Mouse (Mus musculus): Measurements from ENCODE around the gene Synpo2. TPM values are rescaled to one million over a fixed set of nuclear protein-coding genes. Genes with fewer than 3 reads are reported as not detected.

Gene Synpo2
- total and polyA plus RNA-seq, 3 experiments = 0.22 TPM; not detected in 2

GRCm38 (mm10) chr3:123201798-123202197 lies 34.2 kb downstream of the Synpo2 start:
- H3K9me3 ChIP-seq (replicated peaks) = no peaks in the 10 kb centered on the region
- DNase-seq (ENCODE audit: low spot score) = no peak
- H3K4me3 ChIP-seq (ENCODE audit: low read depth, low read length) = no peak overlapping the region
- H3K36me3 ChIP-seq (replicated peaks) = no peaks in the 10 kb centered on the region
- TF ChIP-seq TAL1 (conservative IDR thresholded peaks at IDR 0.05; ENCODE audit: low read depth, low read length) = no peak
- TF ChIP-seq POLR2AphosphoS5 (IDR thresholded peaks at IDR 0.05; ENCODE audit: insufficient replicate concordance, low read depth, low read length) = no peak
- no peak for TF ChIP-seq GATA2 (IDR thresholded peaks at IDR 0.05; ENCODE audit: borderline replicate concordance, low read depth, low read length)
- no peak for TF ChIP-seq CTCF (IDR thresholded peaks at IDR 0.05; ENCODE audit: low read depth, low read length)
- no peak for TF ChIP-seq GATA1 (IDR thresholded peaks at IDR 0.05; ENCODE audit: borderline replicate concordance, low read length)
- H3K4me1 ChIP-seq (ENCODE audit: insufficient read depth, low read depth, low read length) = no peaks in the 10 kb centered on the region
- H3K27me3 ChIP-seq (ENCODE audit: insufficient read depth, low read length) = no peaks in the 10 kb centered on the region
- ATAC-seq (ENCODE audit: extremely low read depth, insufficient number of reproducible peaks, low FRiP score, poor library complexity, severe bottlenecking) = no peak

DNA sequence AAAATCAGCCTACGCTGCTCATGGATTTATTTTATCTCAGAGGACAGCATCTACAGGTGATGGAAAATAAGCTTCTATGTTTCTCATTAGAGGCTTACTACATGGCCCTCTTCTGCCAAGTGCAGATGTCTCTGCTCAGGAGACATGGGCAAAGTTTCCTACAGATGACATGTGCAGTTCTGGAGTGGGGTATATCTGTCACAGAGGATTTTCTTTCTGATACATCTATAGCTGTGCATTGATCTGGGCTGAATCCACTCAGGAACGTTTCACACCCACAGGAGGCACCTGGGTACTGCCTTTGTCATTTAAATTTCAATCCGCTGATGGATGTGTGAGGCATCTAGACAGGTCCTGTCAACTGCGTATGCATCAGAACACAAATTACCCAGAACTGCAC lies 42.2 kb downstream of the Synpo2 start:
- no peaks in the 10 kb centered on the region for H3K27me3 ChIP-seq (ENCODE audit: insufficient read depth, low read length)
- H3K36me3 ChIP-seq (replicated peaks) = no peaks in the 10 kb centered on the region
- H3K4me1 ChIP-seq (ENCODE audit: insufficient read depth, low read depth, low read length) = no peaks in the 10 kb centered on the region
- ATAC-seq (ENCODE audit: extremely low read depth, insufficient number of reproducible peaks, low FRiP score, poor library complexity, severe bottlenecking) (no peak), DNase-seq (ENCODE audit: low spot score) (no peak)
- TF ChIP-seq CTCF (IDR thresholded peaks at IDR 0.05; ENCODE audit: low read depth, low read length) (no peak), TAL1 (conservative IDR thresholded peaks at IDR 0.05; ENCODE audit: low read depth, low read length) (no peak), POLR2AphosphoS5 (IDR thresholded peaks at IDR 0.05; ENCODE audit: insufficient replicate concordance, low read depth, low read length) (no peak), GATA1 (IDR thresholded peaks at IDR 0.05; ENCODE audit: borderline replicate concordance, low read length) (no peak), GATA2 (IDR thresholded peaks at IDR 0.05; ENCODE audit: borderline replicate concordance, low read depth, low read length) (no peak)
- no peak overlapping the region for H3K4me3 ChIP-seq (ENCODE audit: low read depth, low read length)
- H3K9me3 ChIP-seq (replicated peaks) = no peaks in the 10 kb centered on the region

DNA sequence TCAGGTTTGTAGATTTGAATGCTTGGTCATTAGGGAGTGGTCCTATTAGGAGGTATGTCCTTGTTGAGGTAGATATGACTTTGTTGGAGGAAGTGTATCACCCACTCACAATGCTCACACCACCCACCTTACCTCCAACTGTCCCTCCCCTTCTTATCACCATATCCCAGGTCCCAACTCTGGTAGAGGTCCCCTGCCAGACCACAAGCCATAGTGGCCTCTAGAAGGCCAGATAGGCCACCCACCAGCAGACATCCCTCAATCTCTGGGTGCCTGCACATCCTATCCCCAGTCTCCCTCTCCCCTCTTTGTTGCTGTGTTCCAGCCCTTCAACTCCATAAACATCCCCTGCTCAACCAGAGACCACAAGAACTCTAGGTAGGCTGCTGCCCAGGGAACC lies 44.3 kb downstream of the Synpo2 start:
- Histone ChIP-seq H3K27me3 (ENCODE audit: insufficient read depth, low read length) (no peaks in the 10 kb centered on the region), H3K36me3 (replicated peaks) (no peaks in the 10 kb centered on the region), H3K9me3 (replicated peaks) (no peaks in the 10 kb centered on the region), H3K4me1 (ENCODE audit: insufficient read depth, low read depth, low read length) (no peaks in the 10 kb centered on the region), H3K4me3 (ENCODE audit: low read depth, low read length) (no peak overlapping the region)
- no peak for ATAC-seq (ENCODE audit: extremely low read depth, insufficient number of reproducible peaks, low FRiP score, poor library complexity, severe bottlenecking)
- no peak for DNase-seq (ENCODE audit: low spot score)
- TF ChIP-seq POLR2AphosphoS5 (IDR thresholded peaks at IDR 0.05; ENCODE audit: insufficient replicate concordance, low read depth, low read length) = no peak
- no peak for TF ChIP-seq TAL1 (conservative IDR thresholded peaks at IDR 0.05; ENCODE audit: low read depth, low read length)
- no peak for TF ChIP-seq GATA2 (IDR thresholded peaks at IDR 0.05; ENCODE audit: borderline replicate concordance, low read depth, low read length)
- TF ChIP-seq CTCF (IDR thresholded peaks at IDR 0.05; ENCODE audit: low read depth, low read length) = no peak
- no peak for TF ChIP-seq GATA1 (IDR thresholded peaks at IDR 0.05; ENCODE audit: borderline replicate concordance, low read length)

DNA sequence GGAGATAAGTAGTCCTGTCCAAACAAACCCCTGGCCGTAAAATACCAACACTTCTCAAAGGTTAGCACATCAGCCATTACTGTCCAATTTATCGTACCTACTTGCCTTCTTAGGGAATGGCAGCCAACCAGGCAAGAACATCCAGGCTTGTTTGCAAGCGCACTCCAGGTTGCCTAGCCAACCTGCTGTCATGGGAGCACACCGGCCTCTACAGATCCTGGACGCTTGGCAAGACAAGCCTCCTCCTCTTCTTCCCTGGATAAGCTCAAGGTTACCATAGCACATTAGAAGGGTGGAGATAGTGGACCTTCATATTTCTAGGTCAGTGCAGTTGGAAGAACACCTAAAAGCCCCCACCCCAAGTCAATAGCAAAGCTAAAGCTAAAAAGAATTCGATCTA lies 45.6 kb downstream of the Synpo2 start:
- ATAC-seq (ENCODE audit: extremely low read depth, insufficient number of reproducible peaks, low FRiP score, poor library complexity, severe bottlenecking) (no peak), DNase-seq (ENCODE audit: low spot score) (no peak)
- Histone ChIP-seq H3K27me3 (ENCODE audit: insufficient read depth, low read length) (no peaks in the 10 kb centered on the region), H3K36me3 (replicated peaks) (no peaks in the 10 kb centered on the region), H3K9me3 (replicated peaks) (no peaks in the 10 kb centered on the region), H3K4me1 (ENCODE audit: insufficient read depth, low read depth, low read length) (no peaks in the 10 kb centered on the region), H3K4me3 (ENCODE audit: low read depth, low read length) (no peak overlapping the region)
- TF ChIP-seq CTCF (IDR thresholded peaks at IDR 0.05; ENCODE audit: low read depth, low read length) (no peak), GATA1 (IDR thresholded peaks at IDR 0.05; ENCODE audit: borderline replicate concordance, low read length) (no peak), GATA2 (IDR thresholded peaks at IDR 0.05; ENCODE audit: borderline replicate concordance, low read depth, low read length) (no peak), POLR2AphosphoS5 (IDR thresholded peaks at IDR 0.05; ENCODE audit: insufficient replicate concordance, low read depth, low read length) (no peak), TAL1 (conservative IDR thresholded peaks at IDR 0.05; ENCODE audit: low read depth, low read length) (no peak)

DNA sequence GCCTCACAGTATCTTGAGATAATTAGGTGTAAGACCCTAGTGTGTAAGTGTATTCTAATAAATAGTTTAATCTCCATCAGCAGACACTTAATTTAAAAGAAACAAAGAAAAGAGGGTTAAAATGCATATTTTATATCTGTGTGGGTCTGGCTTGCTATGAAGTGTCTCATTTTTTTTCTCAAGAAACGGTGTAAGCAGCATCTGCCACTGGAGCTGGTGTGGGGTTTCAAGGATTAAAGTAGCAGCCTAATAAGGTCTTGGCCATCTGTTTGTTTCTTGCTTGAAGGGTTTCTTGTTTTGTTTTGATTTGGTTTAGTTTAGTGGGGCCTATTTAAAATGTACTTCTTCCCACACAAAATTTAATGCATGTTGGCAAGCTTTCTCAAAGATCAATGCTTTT lies 46.1 kb downstream of the Synpo2 start:
- DNase-seq (ENCODE audit: low spot score) = no peak
- Histone ChIP-seq H3K27me3 (ENCODE audit: insufficient read depth, low read length) (no peaks in the 10 kb centered on the region), H3K4me3 (ENCODE audit: low read depth, low read length) (no peak overlapping the region), H3K4me1 (ENCODE audit: insufficient read depth, low read depth, low read length) (no peaks in the 10 kb centered on the region), H3K9me3 (replicated peaks) (no peaks in the 10 kb centered on the region), H3K36me3 (replicated peaks) (no peaks in the 10 kb centered on the region)
- ATAC-seq (ENCODE audit: extremely low read depth, insufficient number of reproducible peaks, low FRiP score, poor library complexity, severe bottlenecking) = no peak
- TF ChIP-seq POLR2AphosphoS5 (IDR thresholded peaks at IDR 0.05; ENCODE audit: insufficient replicate concordance, low read depth, low read length) (no peak), GATA2 (IDR thresholded peaks at IDR 0.05; ENCODE audit: borderline replicate concordance, low read depth, low read length) (no peak), CTCF (IDR thresholded peaks at IDR 0.05; ENCODE audit: low read depth, low read length) (no peak), TAL1 (conservative IDR thresholded peaks at IDR 0.05; ENCODE audit: low read depth, low read length) (no peak), GATA1 (IDR thresholded peaks at IDR 0.05; ENCODE audit: borderline replicate concordance, low read length) (no peak)

DNA sequence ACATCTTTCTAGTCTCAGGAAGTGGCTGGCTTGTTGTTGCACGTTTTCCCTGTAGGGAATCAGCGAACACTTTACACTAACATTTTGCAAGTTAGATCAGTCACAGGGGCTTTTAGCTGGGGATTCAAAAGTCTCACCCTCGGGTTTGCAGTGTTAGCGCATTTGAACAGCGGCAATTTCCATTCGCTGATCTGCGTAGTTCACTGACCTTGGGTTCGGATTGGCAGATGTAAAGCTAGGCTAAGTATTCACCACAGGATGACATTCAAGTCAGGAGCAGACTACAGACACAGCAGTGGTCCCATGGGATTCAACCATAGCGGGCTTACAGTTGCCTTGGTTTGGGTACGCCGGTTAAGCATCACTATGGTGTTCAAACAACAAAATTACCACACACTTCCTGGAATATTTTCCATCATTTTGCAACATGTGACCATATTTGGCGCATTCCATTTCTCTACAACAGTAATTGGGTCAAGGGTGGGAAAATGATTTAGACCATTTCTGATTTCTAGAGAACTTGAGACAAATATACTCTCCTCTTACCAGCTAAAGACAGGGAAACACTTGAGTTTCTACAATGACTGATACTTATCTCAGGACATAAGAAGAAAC lies 47.2 kb downstream of the Synpo2 start:
- DNase-seq (ENCODE audit: low spot score) (no peak), ATAC-seq (ENCODE audit: extremely low read depth, insufficient number of reproducible peaks, low FRiP score, poor library complexity, severe bottlenecking) (no peak)
- no peaks in the 10 kb centered on the region for H3K36me3 ChIP-seq (replicated peaks)
- H3K4me3 ChIP-seq (ENCODE audit: low read depth, low read length) = no peak overlapping the region
- no peaks in the 10 kb centered on the region for H3K27me3 ChIP-seq (ENCODE audit: insufficient read depth, low read length)
- no peak for TF ChIP-seq TAL1 (conservative IDR thresholded peaks at IDR 0.05; ENCODE audit: low read depth, low read length)
- TF ChIP-seq GATA2 (IDR thresholded peaks at IDR 0.05; ENCODE audit: borderline replicate concordance, low read depth, low read length) = no peak
- TF ChIP-seq CTCF (IDR thresholded peaks at IDR 0.05; ENCODE audit: low read depth, low read length) = no peak
- TF ChIP-seq GATA1 (IDR thresholded peaks at IDR 0.05; ENCODE audit: borderline replicate concordance, low read length) = no peak
- no peak for TF ChIP-seq POLR2AphosphoS5 (IDR thresholded peaks at IDR 0.05; ENCODE audit: insufficient replicate concordance, low read depth, low read length)
- H3K9me3 ChIP-seq (replicated peaks) = no peaks in the 10 kb centered on the region
- H3K4me1 ChIP-seq (ENCODE audit: insufficient read depth, low read depth, low read length) = no peaks in the 10 kb centered on the region

All from G1E (cell line).